Mouse (Mus musculus): ENCODE data around the gene Tmem192.
"Not testable (repeated sequence)": the region's sequence is repeated elsewhere in the genome, so short reads cannot be mapped to it uniquely, and the experiment has no call there.

Tmem192 gene

DNA sequence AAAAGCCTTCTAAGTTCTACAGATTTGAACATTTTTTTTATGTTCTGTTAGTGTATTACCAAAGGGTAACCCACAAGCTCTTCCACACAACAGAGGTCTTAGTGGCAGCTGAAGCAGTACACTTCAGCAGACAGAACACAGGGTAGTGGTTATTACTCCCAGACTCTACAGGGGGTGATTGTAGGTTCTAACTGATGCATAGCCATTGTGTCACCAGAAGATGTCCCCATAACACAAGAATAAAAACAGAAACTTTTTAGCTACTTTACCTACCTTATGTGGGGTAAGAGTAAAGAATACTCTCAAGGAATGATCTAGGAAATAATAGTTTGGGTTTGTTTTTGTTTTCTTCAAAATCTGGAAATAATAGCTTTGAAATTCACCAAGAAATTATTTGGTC, 15.9 kb downstream of the Tmem192 start:
- no peak for DNase-seq (ENCODE audit: low read depth in 1 of 2, low spot score in 2 of 2)

- no peak for DNase-seq (ENCODE audit: low read depth in 1 of 2, low spot score in 2 of 2)
These were observed 36.3 kb downstream of the Tmem192 start for GRCm38 (mm10) chr8:64983150-64983897.

GRCm38 (mm10) chr8:64987731-64988130, 40.7 kb downstream of the Tmem192 start, which contains the start of gene Trim75:
Trim75 (minus strand) TSS chr8:64987831.
- no peak for DNase-seq (ENCODE audit: low read depth in 1 of 2, low spot score in 2 of 2)

DNA sequence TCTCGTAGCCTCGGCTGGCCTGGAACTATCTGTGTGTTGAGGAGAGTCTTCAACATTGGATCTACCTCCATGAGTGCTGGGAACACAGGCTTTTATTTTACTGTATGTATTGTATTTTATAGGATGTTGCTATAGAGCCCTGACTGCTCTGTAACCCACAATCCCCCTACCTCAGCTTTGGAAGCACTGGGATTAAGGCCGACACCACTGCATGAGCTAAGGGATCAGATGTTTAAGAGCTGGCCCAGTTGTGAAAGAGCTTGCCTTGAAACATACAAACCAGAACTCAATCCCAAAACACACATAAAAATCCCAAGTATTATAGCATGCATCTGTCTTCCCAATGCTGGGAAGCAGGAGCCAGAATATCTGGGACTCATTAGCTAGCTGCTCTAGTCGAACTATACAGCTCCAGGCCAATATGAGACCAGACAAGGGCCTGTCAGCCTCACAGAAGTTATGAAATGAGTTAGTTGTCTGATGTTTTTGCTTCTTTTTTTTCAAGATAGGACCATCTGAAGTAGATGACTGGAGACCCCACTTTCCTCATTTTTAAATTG, 51.9 kb downstream of the Tmem192 start:
- DNase-seq (ENCODE audit: low read depth in 1 of 2, low spot score in 2 of 2) = no peak

- DNase-seq (ENCODE audit: low read depth in 1 of 2, low spot score in 2 of 2) = not testable (repeated sequence)
These were observed 60.6 kb downstream of the Tmem192 start for GRCm38 (mm10) chr8:65007616-65008015.

GRCm38 (mm10) chr8:65018423-65018822, 71.4 kb downstream of the Tmem192 start, which contains the start of the genes Trim61 and Trim60:
Trim61 (minus strand) TSS chr8:65018523.
Trim60 (minus strand) TSS chr8:65018584.
- no peak for DNase-seq (ENCODE audit: low read depth in 1 of 2, low spot score in 2 of 2)

All from monocyte, adult 2 months (primary cell).